Mouse (Mus musculus) inflammation-experienced regulatory T-cells, adult 6 months (primary cell): ENCODE results near the gene Slc15a5. TPM values are rescaled to one million over a fixed set of nuclear protein-coding genes. Genes with fewer than 3 reads are reported as not detected.
"Not testable (repeated sequence)": the region's sequence is repeated elsewhere in the genome, so short reads cannot be mapped to it uniquely, and the experiment has no call there.

Experiments used
- ATAC-seq: one replicate; pipeline ENCODE4 v1.8.0; 2017
- polyA plus RNA-seq, 3 experiments: library from polyadenylated mRNA; unstranded; fragments of 100-300 nt; shearing (Covaris generic); gene quantifications; one replicate each; pipeline ENCODE4 v1.2.1; 2017

Gene Slc15a5
- polyA plus RNA-seq: not detected

DNA sequence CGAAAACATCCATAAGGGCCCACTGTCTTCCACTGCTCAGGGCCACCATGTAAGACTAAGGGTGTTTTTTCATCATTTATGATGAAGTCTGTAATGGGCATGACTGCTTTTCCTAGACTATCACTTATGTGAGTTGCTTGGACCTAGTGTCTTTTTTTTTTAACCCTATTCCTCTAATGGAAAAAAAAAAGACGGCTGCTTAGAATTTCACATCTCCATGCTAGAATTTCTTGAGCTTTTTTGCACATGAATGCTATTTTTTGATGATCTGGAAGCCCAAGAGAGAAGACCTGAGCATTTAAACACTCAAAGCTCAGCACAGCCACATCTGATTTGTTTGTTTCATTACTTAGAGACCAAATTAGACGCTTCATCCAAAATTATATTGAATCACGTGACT is at the start of gene Slc15a5:
Slc15a5 (minus strand) TSS at position 101 of the 400 bp plus-strand sequence.
- ATAC-seq: no peak

- ATAC-seq: no peak
Measured at GRCm38 (mm10) chr6:138128392-138129335, 48.9 kb upstream of the Slc15a5 start.

- no peak for ATAC-seq
Measured at GRCm38 (mm10) chr6:138117496-138117895, 37.8 kb upstream of the Slc15a5 start.

GRCm38 (mm10) chr6:138104559-138104958 is 24.8 kb upstream of the Slc15a5 start:
- ATAC-seq: no peak

- ATAC-seq: no peak
Measured at GRCm38 (mm10) chr6:138102940-138103339, 23.2 kb upstream of the Slc15a5 start.

- ATAC-seq: no peak
Measured at GRCm38 (mm10) chr6:138101843-138102242, 22.1 kb upstream of the Slc15a5 start.

DNA sequence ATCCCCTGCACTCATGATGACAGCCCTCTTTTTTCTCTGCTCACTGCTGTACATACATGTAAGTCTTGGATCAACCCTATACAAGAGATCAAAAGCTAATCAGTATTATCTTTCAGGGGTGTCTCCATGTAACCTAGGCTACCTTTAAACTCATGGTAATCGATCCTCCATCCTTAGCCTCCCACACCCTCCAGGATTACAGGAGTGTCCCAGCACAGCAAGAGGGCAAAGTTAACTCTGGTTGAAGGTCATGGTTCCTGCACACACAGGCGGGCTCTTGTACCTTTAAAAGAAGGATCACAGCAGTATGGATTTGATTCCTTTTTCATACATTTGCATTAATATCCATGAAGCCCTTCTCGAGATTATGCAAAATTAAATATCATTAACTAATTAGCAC is 19.9 kb upstream of the Slc15a5 start:
- no peak for ATAC-seq

GRCm38 (mm10) chr6:138095060-138095459 is 15.3 kb upstream of the Slc15a5 start:
- no peak for ATAC-seq

GRCm38 (mm10) chr6:138092432-138092831 is 12.7 kb upstream of the Slc15a5 start:
- no peak for ATAC-seq

- no peak for ATAC-seq
Measured at GRCm38 (mm10) chr6:138089084-138089483, 9.4 kb upstream of the Slc15a5 start.

GRCm38 (mm10) chr6:138086421-138086820 is 6.7 kb upstream of the Slc15a5 start:
- ATAC-seq: not testable (repeated sequence)

- no peak for ATAC-seq
Measured at GRCm38 (mm10) chr6:138080778-138081549, 1.2 kb upstream of the Slc15a5 start.

- ATAC-seq: no peak
Measured at GRCm38 (mm10) chr6:138077681-138078439, 1.9 kb downstream of the Slc15a5 start.

DNA sequence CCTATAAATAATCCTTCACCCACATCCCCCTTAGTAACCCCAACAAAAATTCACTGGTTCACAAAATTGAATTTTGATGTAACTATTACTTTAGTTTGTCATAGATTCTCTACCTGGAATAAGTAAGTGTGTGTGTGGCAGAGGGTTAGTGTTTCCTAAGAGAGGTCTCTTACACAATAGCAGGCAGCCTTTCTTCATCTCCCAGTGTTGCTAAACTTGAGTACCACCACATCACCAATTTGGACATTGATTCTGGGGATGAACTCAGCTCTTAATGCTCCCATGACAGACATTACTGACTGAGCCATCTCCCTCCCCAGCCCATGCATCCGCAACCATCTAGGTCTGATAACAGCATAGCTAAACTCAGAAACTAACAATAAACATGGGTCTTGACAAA is 4.0 kb downstream of the Slc15a5 start:
- no peak for ATAC-seq

- no peak for ATAC-seq
Measured at GRCm38 (mm10) chr6:138073540-138073939, 6.2 kb downstream of the Slc15a5 start.

DNA sequence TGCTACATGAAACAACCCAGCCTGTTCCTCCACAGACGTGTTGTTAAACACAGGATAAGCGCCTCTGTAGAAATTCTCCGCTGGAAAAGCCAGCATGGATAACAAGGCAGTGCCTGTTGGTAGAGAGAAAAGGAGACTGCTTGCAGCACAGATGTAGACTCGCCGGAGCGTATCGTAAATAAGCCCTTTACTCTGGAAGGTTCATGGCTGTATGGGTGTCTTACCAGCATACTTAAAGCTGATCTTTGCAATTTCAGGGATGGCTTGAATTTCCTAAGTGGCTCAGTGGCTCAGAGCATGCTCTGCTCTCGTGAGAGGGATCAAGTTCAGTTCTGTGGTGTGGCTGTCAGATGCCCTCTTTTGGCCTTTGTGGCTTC is 6.8 kb downstream of the Slc15a5 start:
- ATAC-seq: no peak

DNA sequence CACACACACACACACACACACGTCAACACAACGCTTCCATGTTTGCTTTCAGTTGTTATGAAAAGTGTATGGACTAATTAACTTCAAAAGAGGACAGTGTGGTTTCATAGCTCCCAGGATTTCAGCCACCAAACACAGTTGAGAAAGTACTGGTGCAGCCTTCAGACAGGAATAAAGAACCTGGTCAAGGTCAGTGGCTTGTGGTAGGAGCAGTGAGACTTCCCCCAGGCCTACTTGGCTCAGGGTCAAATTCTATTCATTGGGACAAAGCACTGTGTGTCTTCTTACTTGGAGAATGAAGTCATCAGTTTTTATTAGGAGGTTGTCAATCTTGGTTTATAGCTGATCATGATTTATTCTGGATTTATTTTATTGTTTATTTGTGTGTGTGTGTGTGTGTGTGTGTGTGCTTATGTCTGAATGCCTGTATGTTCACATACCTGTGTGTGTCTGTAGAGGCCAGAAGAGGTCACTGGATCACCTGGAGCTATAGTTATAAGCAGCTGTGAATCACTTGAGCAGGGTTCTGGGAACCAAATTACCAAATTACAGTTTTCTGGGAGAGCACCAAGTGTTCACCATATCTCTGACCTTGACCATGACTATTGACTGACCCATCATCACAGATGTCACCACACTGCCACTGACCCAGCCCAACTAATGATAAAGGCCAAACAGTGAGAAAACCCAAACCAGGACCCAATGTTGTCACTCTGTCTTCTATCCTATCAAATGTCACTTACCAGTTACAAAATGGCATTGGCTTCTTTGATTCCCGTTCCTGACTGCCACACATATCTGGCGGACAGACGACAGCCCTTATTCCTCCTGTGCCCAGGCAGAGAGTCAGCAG is 7.4 kb downstream of the Slc15a5 start:
- ATAC-seq: no peak

DNA sequence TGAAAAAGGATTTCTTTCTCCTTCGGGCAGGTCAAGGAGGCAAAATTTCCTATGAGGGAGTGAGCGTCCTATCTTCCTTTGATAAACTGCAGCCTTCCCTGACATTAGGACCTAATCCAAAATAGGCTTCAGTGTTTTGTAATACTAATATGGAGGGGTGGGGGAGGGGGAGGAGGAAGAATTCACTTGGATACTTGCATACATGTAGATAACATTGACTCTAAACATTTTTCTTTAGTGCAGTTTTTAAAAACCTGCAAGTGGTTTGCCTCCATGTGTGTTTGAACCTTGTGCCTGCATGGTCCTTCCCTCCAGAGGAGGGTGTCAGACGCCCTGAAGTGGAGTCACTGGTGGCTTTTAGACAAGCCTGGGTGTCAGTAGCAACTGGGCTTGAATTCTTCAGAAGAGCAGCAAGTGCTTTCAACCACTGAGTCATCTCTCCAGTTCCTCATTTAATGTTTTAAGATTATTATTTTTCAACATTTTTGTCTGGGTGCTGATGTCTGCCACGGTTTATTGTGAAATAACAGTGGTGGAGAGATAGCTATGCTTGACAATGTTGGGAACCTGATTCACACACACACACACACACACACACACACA is 8.1 kb downstream of the Slc15a5 start:
- no peak for ATAC-seq

- ATAC-seq: no peak
Measured at GRCm38 (mm10) chr6:138070720-138071504, 8.8 kb downstream of the Slc15a5 start.

GRCm38 (mm10) chr6:138069921-138070320 is 9.8 kb downstream of the Slc15a5 start:
- no peak for ATAC-seq

- ATAC-seq: no peak
Measured at GRCm38 (mm10) chr6:138055572-138055971, 24.1 kb downstream of the Slc15a5 start.
